Mouse (Mus musculus) forebrain, postnatal 0 days (tissue): ENCODE data around the gene Denr. TPM values are rescaled to one million over a fixed set of nuclear protein-coding genes. Genes with fewer than 3 reads are reported as not detected.

Source experiments
- ATAC-seq: fragments of 200-750 bp; cut with Nextera tagmentation; 2 replicates; pipeline ENCODE4 v1.8.0; 2017; ENCODE audit warnings: mild to moderate bottlenecking, moderate library complexity
- DNase-seq: peaks from one replicate; pipeline ENCODE4 v3.0.0-alpha.2; 2015
- H3K27ac ChIP-seq: fragments of 300-500 bp; sonication (generic); 2 replicates; pipeline ENCODE4 v1.5.1; 2014; ENCODE audit warnings: low read depth, mild to moderate bottlenecking, antibody characterized with exemption, low read length, moderate library complexity, mixed read lengths
- H3K27me3 ChIP-seq: fragments of 300-500 bp; sonication (generic); 2 replicates; pipeline ENCODE4 v1.6.1; 2014; ENCODE audit warnings: mild to moderate bottlenecking, low read length, mixed read lengths; ENCODE audit not compliant: insufficient read depth
- H3K36me3 ChIP-seq: fragments of 300-500 bp; sonication (generic); 2 replicates; pipeline ENCODE4 v1.6.1; 2014; ENCODE audit warnings: mild to moderate bottlenecking, moderate library complexity; ENCODE audit not compliant: insufficient read depth
- H3K4me1 ChIP-seq: fragments of 300-500 bp; sonication (generic); 2 replicates; pipeline ENCODE4 v1.6.1; 2014; ENCODE audit warnings: antibody characterized with exemption; ENCODE audit not compliant: insufficient read depth
- H3K4me2 ChIP-seq: fragments of 300-500 bp; sonication (generic); 2 replicates; pipeline ENCODE4 v1.6.1; 2014; ENCODE audit warnings: low read depth, mild to moderate bottlenecking, moderate library complexity
- H3K4me3 ChIP-seq: fragments of 300-500 bp; sonication (generic); 2 replicates; pipeline ENCODE4 v1.5.1; 2014; ENCODE audit warnings: low read depth, low read length, mixed read lengths
- H3K9ac ChIP-seq: fragments of 300-500 bp; sonication (generic); 2 replicates; pipeline ENCODE4 v1.6.1; 2014; ENCODE audit warnings: mild to moderate bottlenecking
- H3K9me3 ChIP-seq: fragments of 300-500 bp; sonication (generic); 2 replicates; pipeline ENCODE4 v1.6.1; 2016; ENCODE audit warnings: low read length
- CTCF ChIP-seq: sonication (generic); IDR thresholded peaks from 2 replicates; pipeline ENCODE4 v1.5.1; 2016; ENCODE audit warnings: antibody characterized with exemption, control low read depth, low read depth
- WGBS: fragments of 180-500 bp; shearing (Covaris S2); extraction: QIAGEN DNeasy Blood & Tissue Kit; methylation state at CpG from one replicate; pipeline ENCODE4 v1.1.7; 2014; 5-methylcytosine and 5-hydroxymethylcytosine counted together
- polyA plus RNA-seq: library from polyadenylated mRNA; unstranded; fragments of >200 nt; fragmentation: Nextera tagmentation; extraction: Ambion mirVana; gene quantifications from 2 replicates; pipeline ENCODE4 v1.2.1, GENCODE M21; 2015
- total RNA-seq: library from RNA; depleted of rRNA; stranded (reverse); fragments of >200 nt; gene quantifications from 2 replicates; pipeline ENCODE4 v1.2.3, GENCODE M21; 2014; rRNA removed

Gene Denr
- total and polyA plus RNA-seq, 2 experiments from 2014 or later = 25.3 to 130 TPM

DNA sequence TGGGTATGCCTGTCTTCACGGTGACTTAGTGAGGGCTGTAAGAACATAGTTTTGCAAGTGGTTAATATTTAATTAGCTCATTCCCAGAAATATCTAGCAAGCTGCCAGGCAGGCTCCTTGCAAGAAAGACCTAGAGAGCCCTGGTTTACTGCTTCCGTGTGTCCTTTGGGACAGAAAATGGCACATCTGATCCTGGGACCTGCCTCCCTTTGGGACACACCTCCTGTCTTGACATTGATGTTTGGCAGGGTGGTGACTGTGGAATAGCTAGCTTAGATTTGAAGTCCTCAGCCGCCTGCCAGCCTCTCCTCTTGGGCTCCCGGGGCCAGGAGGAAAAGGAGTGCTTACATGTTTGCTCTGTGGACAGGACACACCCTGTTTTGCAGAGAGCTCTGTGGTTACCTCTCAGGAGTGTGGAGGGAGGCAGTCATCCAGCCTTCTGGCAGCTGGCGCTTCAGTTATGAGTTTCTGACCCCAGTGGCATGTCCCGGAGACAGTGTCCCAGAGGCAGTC lies 68.7 kb downstream of the Denr start:
- Histone ChIP-seq H3K27me3 (no peaks in the 10 kb centered on the region), H3K36me3 (no peaks in the 10 kb centered on the region), H3K4me3 (no peak overlapping the region), H3K4me2 (peak overlapping the region; percentile 79; the same call in 1 of the 2 replicates), H3K9ac (peak overlapping the region; percentile 80; the same call in 1 of the 2 replicates), H3K9me3 (no peaks in the 10 kb centered on the region), H3K27ac (no peak overlapping the region), H3K4me1 (peaks cover 12% of the 10 kb centered on the region)
- WGBS = 75% methylated on average over 6 of the region's 6 CpGs
- ATAC-seq (no peak), DNase-seq (no peak)
- no peak for TF ChIP-seq CTCF

DNA sequence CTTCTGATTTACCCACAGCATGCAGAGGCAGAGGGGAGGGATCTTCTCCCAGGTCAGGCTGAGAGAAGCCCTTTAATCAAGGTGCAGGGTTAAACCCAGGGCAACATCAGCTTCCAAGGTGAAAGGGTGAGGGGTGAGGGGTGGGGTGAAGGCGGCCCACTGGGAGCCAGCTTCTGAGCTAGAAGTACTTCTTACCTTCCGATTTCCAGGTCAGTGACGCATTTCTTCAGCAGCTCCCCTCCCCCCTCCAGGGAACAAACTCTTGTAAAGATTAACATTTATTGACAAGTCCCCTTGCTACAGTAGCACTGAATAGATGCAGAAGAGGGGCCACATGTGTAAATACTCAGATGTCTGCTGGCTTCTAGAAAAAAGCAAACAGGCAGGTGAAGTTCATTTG lies 70.3 kb downstream of the Denr start:
- DNase-seq (no peak), ATAC-seq (no peak)
- no peaks in the 10 kb centered on the region for H3K27me3 ChIP-seq
- no peak overlapping the region for H3K9ac ChIP-seq
- TF ChIP-seq CTCF = no peak
- H3K4me2 ChIP-seq = no peak overlapping the region
- no peaks in the 10 kb centered on the region for H3K9me3 ChIP-seq
- no peaks in the 10 kb centered on the region for H3K36me3 ChIP-seq
- H3K4me1 ChIP-seq = peaks cover 12% of the 10 kb centered on the region
- no peak overlapping the region for H3K4me3 ChIP-seq
- WGBS = 57% methylated on average over 3 of the region's 3 CpGs
- H3K27ac ChIP-seq = no peak overlapping the region

DNA sequence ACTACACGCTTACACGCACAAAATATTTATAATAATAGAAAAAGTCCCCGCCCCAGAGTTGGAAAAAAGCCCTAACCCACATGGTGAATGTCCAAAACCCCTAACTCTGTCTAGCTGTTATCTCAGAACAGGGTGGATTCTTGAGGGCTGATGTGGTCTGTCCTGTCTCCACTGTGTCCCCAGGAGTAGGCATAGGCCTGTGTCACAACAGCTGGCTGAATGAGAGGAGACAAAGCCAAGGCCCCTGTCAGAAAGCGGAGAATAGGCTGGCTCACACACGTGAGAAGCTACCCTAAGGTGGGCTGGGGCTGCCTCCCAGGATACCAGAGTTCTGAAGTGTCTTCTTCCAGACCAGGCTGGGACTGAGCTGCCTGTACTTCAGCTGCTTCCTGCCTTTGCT lies 71.2 kb downstream of the Denr start:
- 77% methylated on average over 5 of the region's 5 CpGs for WGBS
- DNase-seq = no peak
- Histone ChIP-seq H3K27ac (no peak overlapping the region), H3K9ac (no peak overlapping the region), H3K36me3 (no peaks in the 10 kb centered on the region), H3K4me1 (peaks cover 12% of the 10 kb centered on the region), H3K27me3 (no peaks in the 10 kb centered on the region), H3K9me3 (no peaks in the 10 kb centered on the region), H3K4me2 (no peak overlapping the region), H3K4me3 (no peak overlapping the region)
- no peak for TF ChIP-seq CTCF
- no peak for ATAC-seq

Other genes starting within 250 kb of the Denr start
- gene Clip1, start 222.6 kb upstream of the Denr start, total RNA-seq = 89.8 and 102 TPM in 2 replicates
- 52.2 and 73.1 TPM in 2 replicates for gene Clip1, start 222.6 kb upstream of the Denr start, polyA plus RNA-seq
- 25.8 and 32.1 TPM in 2 replicates for gene Zcchc8, start 186.1 kb upstream of the Denr start, total RNA-seq
- 39.8 and 54.1 TPM in 2 replicates for gene Zcchc8, start 186.1 kb upstream of the Denr start, polyA plus RNA-seq
- gene Rsrc2, start 157.8 kb upstream of the Denr start, total RNA-seq = 97.4 and 118 TPM in 2 replicates
- gene Rsrc2, start 157.8 kb upstream of the Denr start, polyA plus RNA-seq = 122 and 126 TPM in 2 replicates
- 2.9 and 12.1 TPM in 2 replicates for gene Kntc1, start 157.5 kb upstream of the Denr start, total RNA-seq
- gene Kntc1, start 157.5 kb upstream of the Denr start, polyA plus RNA-seq = 1.7 and 3.3 TPM in 2 replicates
- gene Hcar2, start 41.7 kb upstream of the Denr start, total RNA-seq = not detected in 2 replicates
- not detected in 2 replicates for gene Hcar2, start 41.7 kb upstream of the Denr start, polyA plus RNA-seq
- 0.62 and 1.00 TPM in 2 replicates for gene Hcar1, start 27.2 kb upstream of the Denr start, total RNA-seq
- gene Hcar1, start 27.2 kb upstream of the Denr start, polyA plus RNA-seq = 0.60 and 0.61 TPM in 2 replicates
- 0.38 and 0.57 TPM in 2 replicates for gene Gm43518, start 20.2 kb downstream of the Denr start, total RNA-seq
- gene Gm43518, start 20.2 kb downstream of the Denr start, polyA plus RNA-seq = 0.30 and 1.2 TPM in 2 replicates
- 3.6 and 3.7 TPM in 2 replicates for gene Ccdc62, start 23.5 kb downstream of the Denr start, total RNA-seq
- 3.3 and 3.7 TPM in 2 replicates for gene Ccdc62, start 23.5 kb downstream of the Denr start, polyA plus RNA-seq
- 52.2 and 55.0 TPM in 2 replicates for gene Hip1r, start 66.5 kb downstream of the Denr start, total RNA-seq
- gene Hip1r, start 66.5 kb downstream of the Denr start, polyA plus RNA-seq = 22.2 and 29.8 TPM in 2 replicates
- gene Vps37b, start 125.1 kb downstream of the Denr start, total RNA-seq = 62.0 and 62.2 TPM in 2 replicates
- gene Vps37b, start 125.1 kb downstream of the Denr start, polyA plus RNA-seq = 76.5 and 90.8 TPM in 2 replicates
- gene Abcb9, start 188.6 kb downstream of the Denr start, total RNA-seq = 24.9 and 25.0 TPM in 2 replicates
- gene Abcb9, start 188.6 kb downstream of the Denr start, polyA plus RNA-seq = 13.9 and 19.7 TPM in 2 replicates
- 56.0 and 58.3 TPM in 2 replicates for gene Ogfod2, start 205.1 kb downstream of the Denr start, total RNA-seq
- gene Ogfod2, start 205.1 kb downstream of the Denr start, polyA plus RNA-seq = 40.7 and 44.2 TPM in 2 replicates
- gene Arl6ip4, start 208.9 kb downstream of the Denr start, total RNA-seq = 36.0 and 41.9 TPM in 2 replicates
- 95.6 and 98.3 TPM in 2 replicates for gene Arl6ip4, start 208.9 kb downstream of the Denr start, polyA plus RNA-seq